8 mouse cellular contexts compared by ENCODE assay signal in the genomic region with DNA sequence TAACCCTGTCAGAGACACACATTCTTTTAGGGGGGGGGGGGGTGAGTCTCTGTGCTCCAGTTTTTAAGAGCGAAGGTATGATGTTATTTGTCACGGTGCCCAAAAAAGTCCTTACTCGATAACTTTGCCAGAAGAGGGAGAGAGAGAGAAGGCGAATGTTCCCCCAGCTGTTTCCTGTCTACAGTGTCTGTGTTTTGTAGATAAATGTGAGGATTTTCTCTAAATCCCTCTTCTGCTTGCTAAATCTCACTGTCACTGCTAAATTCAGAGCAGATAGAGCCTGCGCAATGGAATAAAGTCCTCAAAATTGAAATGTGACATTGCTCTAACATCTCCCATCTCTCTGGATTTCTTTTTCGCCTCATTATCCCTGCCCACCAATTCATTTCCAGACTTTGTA. TPM values are rescaled to one million over a fixed set of nuclear protein-coding genes. Genes with fewer than 3 reads are reported as not detected.
DNase-seq lines count a peak whose midpoint lies in the region; ATAC-seq and TF ChIP-seq lines count a peak whose summit lies in the region.

No protein-coding gene starts in this region.

- TF ChIP-seq POLR2A in cortical plate, adult 2 months (IDR thresholded peaks at IDR 0.05; ENCODE audit: extremely low read depth, insufficient read depth, low read length): no peak
- no peak for TF ChIP-seq POLR2A in myocyte (IDR thresholded peaks at IDR 0.05; ENCODE audit: insufficient read length, low read depth)

- 13% methylated on average over 6 of the region's 6 CpGs for WGBS in heart, embryonic 16.5 days
- 39% methylated on average over 6 of the region's 6 CpGs for WGBS in limb, embryonic 10.5 days

- no peaks in the 10 kb centered on the region for H3K27me3 ChIP-seq in heart, embryonic 16.5 days (ENCODE audit: control insufficient read depth, insufficient read depth, low read length)
- H3K27me3 ChIP-seq in limb, embryonic 10.5 days (ENCODE audit: low read depth, poor library complexity, severe bottlenecking): peaks cover 7% of the 10 kb centered on the region; the same call in 1 of the 2 replicates
- no peaks in the 10 kb centered on the region for H3K27me3 ChIP-seq in myocyte (ENCODE audit: control insufficient read depth, insufficient read depth, insufficient read length)

- H3K27ac ChIP-seq in cortical plate, adult 2 months (ENCODE audit: insufficient read depth, low read length): no peak overlapping the region
- H3K27ac ChIP-seq in heart, embryonic 16.5 days (ENCODE audit: low read length): peak overlapping the region; percentile 83
- H3K27ac ChIP-seq in limb, embryonic 10.5 days: peak overlapping the region; percentile 88

- no peaks in the 10 kb centered on the region for H3K36me3 ChIP-seq in heart, embryonic 16.5 days (ENCODE audit: control insufficient read depth, insufficient read depth)
- no peaks in the 10 kb centered on the region for H3K36me3 ChIP-seq in limb, embryonic 10.5 days
- no peaks in the 10 kb centered on the region for H3K36me3 ChIP-seq in myocyte (ENCODE audit: control insufficient read depth, insufficient read depth)

- ATAC-seq in heart, embryonic 16.5 days (replicated peaks; ENCODE audit: extremely low read depth, insufficient read depth, low FRiP score): peak; percentile 49

- peak overlapping the region; percentile 79 for H3K9ac ChIP-seq in heart, embryonic 16.5 days (ENCODE audit: low read length)

- H3ac ChIP-seq in myocyte (ENCODE audit: control insufficient read depth, insufficient read length): no peak overlapping the region

- H3K4me1 ChIP-seq in cortical plate, adult 2 months (ENCODE audit: control insufficient read depth, insufficient read depth, low read length): no peaks in the 10 kb centered on the region
- peaks cover 40% of the 10 kb centered on the region for H3K4me1 ChIP-seq in heart, embryonic 16.5 days (ENCODE audit: control insufficient read depth, insufficient read depth, low read length)
- peaks cover 95% of the 10 kb centered on the region for H3K4me1 ChIP-seq in limb, embryonic 10.5 days

- peak; percentile 28 for DNase-seq in adrenal gland, postnatal 10 days
- DNase-seq in adrenal gland, adult 2 months: no peak
- no peak for DNase-seq in limb, embryonic 10.5 days (ENCODE audit: low spot score)
- DNase-seq in spleen, postnatal 36 days (ENCODE audit: low spot score in 2 of 2): no peak
- no peak for DNase-seq in thymus, postnatal 0 days (ENCODE audit: low spot score)

- no peak for TF ChIP-seq CTCF in cortical plate, adult 2 months (IDR thresholded peaks at IDR 0.05; ENCODE audit: extremely low read depth, insufficient read depth, low read length)

- H3K9me3 ChIP-seq in heart, embryonic 16.5 days (replicated peaks; ENCODE audit: control insufficient read depth, low read length): peaks cover 3% of the 10 kb centered on the region
- no peaks in the 10 kb centered on the region for H3K9me3 ChIP-seq in limb, embryonic 10.5 days (replicated peaks)

- H3K79me2 ChIP-seq in myocyte (ENCODE audit: control insufficient read depth, insufficient read depth): no peaks in the 10 kb centered on the region

- H3K4me3 ChIP-seq in cortical plate, adult 2 months (ENCODE audit: insufficient read depth, low read length): peak overlapping the region; percentile 30; the same call in 1 of the 2 replicates
- peak overlapping the region; percentile 69 for H3K4me3 ChIP-seq in heart, embryonic 16.5 days (ENCODE audit: low read length)
- H3K4me3 ChIP-seq in limb, embryonic 10.5 days: peak overlapping the region; percentile 57
- H3K4me3 ChIP-seq in myocyte: no peak overlapping the region

- H3K4me2 ChIP-seq in heart, embryonic 16.5 days (ENCODE audit: low read depth, low read length): peak overlapping the region; percentile 70
- peak overlapping the region; percentile 92 for H3K4me2 ChIP-seq in myocyte (ENCODE audit: low read depth)

TF ChIP-seq in myocyte, 11 proteins besides CTCF, POLR2A, EP300 and RAD21:
- no peak for TF ChIP-seq MYOG (IDR thresholded peaks at IDR 0.05; ENCODE audit: control insufficient read depth in 1 of 3, insufficient read depth in 1 of 3, insufficient read length in 2 of 3, low read depth in 2 of 3)
- TF ChIP-seq SRF (IDR thresholded peaks at IDR 0.05; ENCODE audit: control insufficient read depth, insufficient read length, low read depth): no peak
- no peak for TF ChIP-seq TCF12 (IDR thresholded peaks at IDR 0.05; ENCODE audit: insufficient read depth, poor library complexity, severe bottlenecking)
- no peak for TF ChIP-seq MAX (IDR thresholded peaks at IDR 0.05; ENCODE audit: low read depth)
- no peak for TF ChIP-seq E2F4 (IDR thresholded peaks at IDR 0.05; ENCODE audit: insufficient read depth)

RNA-seq across cellular contexts. Expression of a gene that starts 0.9 kb away (rescaled TPM):
- total RNA-seq in adrenal gland, postnatal 10 days (2021): 100 to 1,000 TPM in 1 of 2 experiments, 10 to 100 TPM in 1; 66.7 to 104 TPM
- total RNA-seq in adrenal gland, adult 2 months (2021): 10 to 100 TPM; 39.0 to 46.4 TPM
- polyA plus RNA-seq in adrenal gland, adult 2 months (2012; rRNA removed): 23.7 and 31.9 TPM in 2 replicates
- polyA plus RNA-seq in cortical plate, adult 2 months (2012; rRNA removed): 4.3 and 5.0 TPM in 2 replicates
- polyA plus RNA-seq in heart, embryonic 16.5 days (2015; fragmentation: Nextera tagmentation; extraction: Ambion mirVana): 27.5 and 28.0 TPM in 2 replicates
- 17.5 and 58.7 TPM in 2 replicates for polyA plus RNA-seq in limb, embryonic 10.5 days (2016; fragmentation: Nextera tagmentation; extraction: Ambion mirVana)
- 0.48 TPM for polyA plus RNA-seq in myocyte (2012; fragmentation: generic; extraction: Trizol)
- polyA plus RNA-seq in thymus, postnatal 0 days (2015; fragmentation: Nextera tagmentation; extraction: Ambion mirVana): 15.2 and 17.8 TPM in 2 replicates
